Mouse (Mus musculus): Measurements from ENCODE around the gene Adam15. TPM values are rescaled to one million over a fixed set of nuclear protein-coding genes. Genes with fewer than 3 reads are reported as not detected.

The Adam15 gene
- polyA plus RNA-seq, 1 experiment, result 112 TPM

DNA sequence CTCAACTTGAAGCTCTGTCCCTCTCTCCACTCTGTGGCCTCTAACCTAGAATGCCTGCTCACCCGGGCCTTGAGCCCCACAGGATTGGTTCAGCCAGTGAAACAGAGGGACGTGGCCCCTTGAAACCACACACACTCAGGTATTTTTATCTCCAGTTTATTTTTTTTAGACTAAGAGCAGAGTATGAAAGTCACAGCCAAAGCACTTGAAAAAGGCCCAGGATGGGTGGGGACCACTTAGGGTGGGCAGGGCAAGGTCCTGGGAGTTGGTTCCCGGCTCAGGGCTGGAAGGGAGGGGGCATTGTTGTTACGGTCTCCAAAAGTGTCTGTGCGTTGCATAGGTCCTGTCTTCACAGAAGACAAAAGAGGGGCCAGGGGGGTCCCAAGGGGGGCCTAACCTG is 35.5 kb downstream of the Adam15 start:
- TF ChIP-seq CTCF (IDR thresholded peaks at IDR 0.05; ENCODE audit: borderline replicate concordance, insufficient read depth, low read length), result no peak
- TF ChIP-seq POLR2A (IDR thresholded peaks at IDR 0.05; ENCODE audit: low read depth, low read length), result no peak
- H3K27ac ChIP-seq (ENCODE audit: insufficient read depth, low read length), result no peak overlapping the region
- no peaks in the 10 kb centered on the region for H3K4me1 ChIP-seq (ENCODE audit: control insufficient read depth, insufficient read depth, low read length)
- H3K4me3 ChIP-seq (ENCODE audit: insufficient read depth, low read length), result no peak overlapping the region

DNA sequence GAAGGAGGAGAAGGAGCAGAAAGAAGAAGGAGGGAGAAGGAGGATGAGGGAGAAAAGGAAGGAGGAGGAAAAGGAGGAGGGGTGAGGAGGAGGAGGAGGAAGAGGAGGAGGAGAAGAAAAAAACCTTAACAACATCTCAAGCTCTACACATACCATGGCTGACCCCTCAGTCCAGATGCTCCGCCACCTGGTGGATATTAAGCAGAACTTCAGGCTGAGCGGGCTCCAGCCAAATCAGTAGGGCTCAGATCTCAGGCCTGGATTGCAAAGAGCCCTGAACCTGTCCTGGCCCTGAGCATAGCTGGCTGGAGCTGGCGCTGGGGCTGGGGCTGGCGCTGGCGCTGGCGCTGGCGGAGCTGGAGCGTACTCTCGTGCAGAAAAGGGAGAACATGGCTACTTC is 41.7 kb downstream of the Adam15 start:
- Histone ChIP-seq H3K4me3 (ENCODE audit: insufficient read depth, low read length) (no peak overlapping the region), H3K27ac (ENCODE audit: insufficient read depth, low read length) (no peak overlapping the region), H3K4me1 (ENCODE audit: control insufficient read depth, insufficient read depth, low read length) (no peaks in the 10 kb centered on the region)
- TF ChIP-seq POLR2A (IDR thresholded peaks at IDR 0.05; ENCODE audit: low read depth, low read length), result no peak
- peak; percentile 58; the same call in 1 of the 2 replicates for TF ChIP-seq CTCF (IDR thresholded peaks at IDR 0.05; ENCODE audit: borderline replicate concordance, insufficient read depth, low read length)

DNA sequence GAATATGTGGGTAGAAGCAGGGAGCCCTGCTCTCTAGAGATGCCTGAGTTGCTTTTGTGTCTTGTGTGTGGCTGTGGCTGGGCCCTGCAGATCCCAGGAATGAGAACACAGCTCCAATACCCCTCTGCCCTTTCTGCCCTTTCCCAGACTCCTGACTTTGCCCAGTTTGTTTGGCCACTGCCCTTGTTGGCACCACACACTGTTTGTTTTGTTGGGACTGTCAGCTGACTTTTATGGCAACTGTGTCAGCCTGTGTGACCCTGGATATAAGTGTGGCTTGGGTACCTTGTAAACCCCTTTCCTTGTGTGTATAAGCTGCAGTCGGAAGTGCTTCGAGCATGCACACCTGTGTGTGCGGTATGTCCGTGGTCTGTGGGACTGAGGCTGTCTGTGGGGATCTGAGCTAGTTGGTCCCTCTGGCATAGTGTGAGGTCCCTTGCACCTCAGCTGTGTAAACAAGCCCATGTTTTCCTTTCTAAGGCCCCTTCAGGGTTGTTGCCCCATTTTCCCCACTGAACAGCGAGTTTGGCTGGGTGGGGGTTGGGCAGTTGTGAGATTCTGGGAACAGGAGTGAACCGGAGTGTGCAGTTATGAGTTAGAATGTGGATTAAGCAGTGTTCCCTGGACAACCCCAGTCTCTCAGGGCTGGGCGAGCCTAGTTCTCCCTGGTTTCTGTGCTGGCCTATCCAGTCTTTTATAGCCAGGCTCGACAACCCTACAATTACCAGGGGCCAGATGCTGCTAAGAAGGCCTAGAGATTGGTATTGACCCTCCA is 44.1 kb downstream of the Adam15 start:
- no peak for TF ChIP-seq POLR2A (IDR thresholded peaks at IDR 0.05; ENCODE audit: low read depth, low read length)
- TF ChIP-seq CTCF (IDR thresholded peaks at IDR 0.05; ENCODE audit: borderline replicate concordance, insufficient read depth, low read length), result no peak
- no peak overlapping the region for H3K27ac ChIP-seq (ENCODE audit: insufficient read depth, low read length)

DNA sequence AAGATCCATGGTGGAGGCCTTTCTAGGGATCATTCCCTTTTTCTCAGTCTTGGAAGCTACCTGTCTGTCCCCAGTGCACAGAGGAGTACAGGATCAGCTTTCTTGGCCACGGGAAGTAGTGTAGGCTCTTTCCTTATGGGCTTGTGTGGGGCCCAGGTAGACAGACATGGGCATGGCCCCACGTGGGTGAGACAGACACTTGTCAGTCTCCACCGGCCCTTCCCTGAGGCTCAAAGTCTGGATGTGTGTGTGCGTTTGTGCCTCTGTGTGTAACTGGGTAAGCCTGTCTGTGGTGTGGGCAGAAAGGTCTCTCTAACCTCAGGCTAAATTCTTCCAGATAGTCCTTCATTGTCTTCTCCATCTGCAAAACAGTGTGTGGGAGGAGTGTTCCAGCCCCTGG is 44.7 kb downstream of the Adam15 start:
- Histone ChIP-seq H3K4me1 (ENCODE audit: control insufficient read depth, insufficient read depth, low read length) (0 out of 2 replicates have a peak, but pooled peaks cover 2% of the 10 kb centered on the region), H3K27ac (ENCODE audit: insufficient read depth, low read length) (no peak overlapping the region), H3K4me3 (ENCODE audit: insufficient read depth, low read length) (no peak overlapping the region)
- TF ChIP-seq POLR2A (IDR thresholded peaks at IDR 0.05; ENCODE audit: low read depth, low read length) (no peak), CTCF (IDR thresholded peaks at IDR 0.05; ENCODE audit: borderline replicate concordance, insufficient read depth, low read length) (no peak)

More for the DNA sequence above, 44.1 kb downstream of the Adam15 start:
- Histone ChIP-seq H3K4me3 (ENCODE audit: insufficient read depth, low read length) (no peak overlapping the region), H3K4me1 (ENCODE audit: control insufficient read depth, insufficient read depth, low read length) (no peaks in the 10 kb centered on the region)

DNA sequence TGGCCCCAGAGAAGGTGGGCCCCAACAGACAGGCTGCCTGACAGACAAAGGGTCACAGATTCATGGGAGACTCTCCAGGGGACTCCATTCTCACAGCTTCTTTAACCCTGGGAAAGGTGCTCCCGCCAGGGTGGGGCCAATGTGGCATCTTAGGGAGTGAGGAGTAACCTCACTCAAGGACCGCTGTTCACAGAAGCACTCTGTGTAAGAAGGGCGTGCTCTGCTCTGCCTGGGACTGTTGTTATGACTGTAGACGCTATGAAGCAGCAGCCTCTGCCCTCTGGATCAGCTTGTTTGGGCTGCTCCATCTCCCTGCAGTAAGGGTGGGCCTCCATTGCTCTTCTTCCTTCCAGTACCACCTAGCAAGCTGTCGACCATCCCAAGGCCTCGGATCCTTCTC is 45.4 kb downstream of the Adam15 start:
- H3K27ac ChIP-seq (ENCODE audit: insufficient read depth, low read length), result no peak overlapping the region
- no peak overlapping the region for H3K4me3 ChIP-seq (ENCODE audit: insufficient read depth, low read length)
- H3K4me1 ChIP-seq (ENCODE audit: control insufficient read depth, insufficient read depth, low read length), result 0 out of 2 replicates have a peak, but pooled peaks cover 4% of the 10 kb centered on the region
- TF ChIP-seq CTCF (IDR thresholded peaks at IDR 0.05; ENCODE audit: borderline replicate concordance, insufficient read depth, low read length), result no peak
- TF ChIP-seq POLR2A (IDR thresholded peaks at IDR 0.05; ENCODE audit: low read depth, low read length), result no peak

DNA sequence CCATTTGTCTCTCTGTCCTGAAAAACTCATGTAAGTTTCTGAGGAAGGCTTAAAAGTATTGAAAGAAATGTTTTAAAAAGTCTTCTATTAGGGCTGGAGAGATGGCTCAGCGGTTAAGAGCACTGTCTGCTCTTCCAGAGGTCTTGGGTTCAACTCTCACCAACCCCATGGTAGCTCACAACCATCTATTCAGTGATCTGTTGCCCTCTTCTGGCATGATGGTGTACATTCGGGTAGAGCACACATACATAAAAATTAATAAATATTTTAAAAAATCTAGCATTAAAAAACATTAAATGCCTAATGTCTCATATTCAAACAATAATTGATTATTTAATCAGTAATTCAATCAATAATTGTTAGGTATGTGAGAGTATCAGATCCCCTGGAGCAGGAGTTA is 49.3 kb downstream of the Adam15 start:
- TF ChIP-seq CTCF (IDR thresholded peaks at IDR 0.05; ENCODE audit: borderline replicate concordance, insufficient read depth, low read length), result no peak
- TF ChIP-seq POLR2A (IDR thresholded peaks at IDR 0.05; ENCODE audit: low read depth, low read length), result no peak
- H3K27ac ChIP-seq (ENCODE audit: insufficient read depth, low read length), result no peak overlapping the region
- peaks cover 7% of the 10 kb centered on the region; the same call in 1 of the 2 replicates for H3K4me1 ChIP-seq (ENCODE audit: control insufficient read depth, insufficient read depth, low read length)
- no peak overlapping the region for H3K4me3 ChIP-seq (ENCODE audit: insufficient read depth, low read length)

DNA sequence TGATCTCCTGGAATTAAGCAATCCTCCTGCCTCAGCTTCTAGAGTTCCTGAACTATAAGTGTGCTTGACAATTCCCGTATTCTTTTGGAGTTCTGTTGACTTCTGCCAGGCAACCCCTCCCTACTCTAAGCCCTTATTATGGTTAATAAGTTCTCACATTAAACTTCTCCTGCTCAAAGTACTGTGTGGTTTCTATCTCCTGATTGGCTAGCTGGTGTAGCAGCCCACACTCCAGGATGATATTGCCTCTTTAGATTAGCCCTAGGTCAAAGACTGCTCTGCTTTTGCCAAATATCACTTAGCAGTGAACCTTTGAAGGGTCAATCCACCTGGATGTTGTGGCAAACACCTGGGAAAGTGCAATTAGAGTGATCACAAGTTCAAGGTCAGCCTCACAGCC is 49.7 kb downstream of the Adam15 start:
- Histone ChIP-seq H3K27ac (ENCODE audit: insufficient read depth, low read length) (no peak overlapping the region), H3K4me3 (ENCODE audit: insufficient read depth, low read length) (no peak overlapping the region), H3K4me1 (ENCODE audit: control insufficient read depth, insufficient read depth, low read length) (peaks cover 7% of the 10 kb centered on the region; the same call in 1 of the 2 replicates)
- no peak for TF ChIP-seq POLR2A (IDR thresholded peaks at IDR 0.05; ENCODE audit: low read depth, low read length)
- TF ChIP-seq CTCF (IDR thresholded peaks at IDR 0.05; ENCODE audit: borderline replicate concordance, insufficient read depth, low read length), result no peak

DNA sequence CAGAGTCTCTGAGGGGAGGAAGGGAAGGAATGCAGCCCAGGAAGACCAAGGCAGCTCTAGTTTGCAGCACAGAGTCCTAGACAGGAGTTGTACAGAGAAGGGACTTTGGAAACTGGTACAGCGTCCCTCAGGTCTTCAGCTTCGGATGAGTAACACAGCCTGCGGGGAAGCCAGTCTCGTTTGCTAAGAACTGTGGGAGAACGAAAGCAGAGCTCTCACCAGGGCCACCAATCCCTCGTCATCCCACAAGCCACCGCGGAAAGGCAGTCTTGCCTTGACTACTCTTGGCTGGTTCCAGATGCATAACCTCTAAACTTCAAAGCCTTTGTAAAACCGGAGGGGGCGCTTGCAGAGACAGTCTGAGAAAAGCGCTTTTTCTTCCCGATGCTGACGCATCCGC is 50.3 kb downstream of the Adam15 start:
- H3K4me3 ChIP-seq (ENCODE audit: insufficient read depth, low read length), result no peak overlapping the region
- peaks cover 7% of the 10 kb centered on the region; the same call in 1 of the 2 replicates for H3K4me1 ChIP-seq (ENCODE audit: control insufficient read depth, insufficient read depth, low read length)
- TF ChIP-seq CTCF (IDR thresholded peaks at IDR 0.05; ENCODE audit: borderline replicate concordance, insufficient read depth, low read length) (no peak), POLR2A (IDR thresholded peaks at IDR 0.05; ENCODE audit: low read depth, low read length) (0 out of 2 replicates have a peak, but pooled peaks have one; percentile 24)
- no peak overlapping the region; the same call in 1 of the 2 replicates for H3K27ac ChIP-seq (ENCODE audit: insufficient read depth, low read length)

DNA sequence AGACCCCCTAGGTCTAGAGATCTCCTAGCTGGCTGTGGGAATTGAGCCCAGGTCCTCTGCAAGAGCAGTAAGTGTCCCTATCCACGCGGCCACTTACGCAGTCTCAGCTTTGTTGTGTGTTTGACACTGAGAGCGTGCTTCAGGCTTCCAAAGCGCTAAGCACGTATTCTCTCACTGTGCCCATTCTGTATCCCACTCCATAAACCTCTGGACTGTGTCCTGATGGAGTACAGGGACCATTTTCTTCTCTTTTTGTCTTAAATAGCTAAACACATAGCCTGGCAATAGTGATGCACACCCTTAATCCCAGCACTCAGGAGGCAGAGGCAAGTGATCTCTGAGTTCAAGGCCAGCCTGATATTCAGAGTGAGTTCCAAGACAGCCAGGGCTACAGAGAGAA is 50.9 kb downstream of the Adam15 start:
- H3K4me1 ChIP-seq (ENCODE audit: control insufficient read depth, insufficient read depth, low read length), result peaks cover 7% of the 10 kb centered on the region; the same call in 1 of the 2 replicates
- no peak overlapping the region for H3K27ac ChIP-seq (ENCODE audit: insufficient read depth, low read length)
- TF ChIP-seq POLR2A (IDR thresholded peaks at IDR 0.05; ENCODE audit: low read depth, low read length) (no peak), CTCF (IDR thresholded peaks at IDR 0.05; ENCODE audit: borderline replicate concordance, insufficient read depth, low read length) (no peak)
- no peak overlapping the region for H3K4me3 ChIP-seq (ENCODE audit: insufficient read depth, low read length)

DNA sequence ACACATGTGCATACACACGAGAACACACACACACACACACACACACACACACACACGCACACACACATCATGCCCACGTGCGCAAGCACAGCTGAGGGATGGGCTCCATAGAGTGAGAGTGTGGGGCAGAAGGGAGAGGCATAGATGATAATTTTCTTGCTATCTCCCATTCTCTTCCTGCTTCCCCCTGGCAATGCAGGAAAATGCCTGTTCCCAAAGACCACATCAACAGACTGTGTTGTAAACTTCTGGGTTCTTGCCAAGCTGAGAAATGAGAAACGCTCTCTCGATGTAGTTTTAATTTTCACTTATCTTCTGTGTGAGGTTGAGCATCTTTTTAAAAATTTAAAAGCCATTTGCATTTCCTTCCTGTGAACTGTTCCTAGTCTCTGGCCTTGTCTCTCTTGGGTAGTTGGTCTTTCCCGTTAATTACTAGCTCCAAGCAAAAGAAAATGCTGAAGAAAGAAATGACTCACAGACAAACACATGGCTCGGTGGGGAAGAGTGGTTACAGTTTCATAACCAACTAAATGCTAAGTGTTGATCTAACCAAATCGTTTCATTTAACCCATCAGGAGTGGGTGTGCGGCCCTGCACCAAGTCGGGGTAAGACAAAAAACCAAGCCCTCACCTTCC is 52.9 kb downstream of the Adam15 start:
- peaks cover 7% of the 10 kb centered on the region; the same call in 1 of the 2 replicates for H3K4me1 ChIP-seq (ENCODE audit: control insufficient read depth, insufficient read depth, low read length)
- TF ChIP-seq CTCF (IDR thresholded peaks at IDR 0.05; ENCODE audit: borderline replicate concordance, insufficient read depth, low read length) (no peak), POLR2A (IDR thresholded peaks at IDR 0.05; ENCODE audit: low read depth, low read length) (no peak)
- no peak overlapping the region for H3K4me3 ChIP-seq (ENCODE audit: insufficient read depth, low read length)
- H3K27ac ChIP-seq (ENCODE audit: insufficient read depth, low read length), result no peak overlapping the region

Data from embryonic fibroblast, embryonic 13.5 days (primary cell).